Mouse (Mus musculus) heart, embryonic 12.5 days (tissue): ENCODE measurements around the gene Tbc1d9b. TPM values are rescaled to one million over a fixed set of nuclear protein-coding genes. Genes with fewer than 3 reads are reported as not detected.

Source experiments
- ATAC-seq: fragments of 200-750 bp; cut with Nextera tagmentation; 2 replicates; pipeline ENCODE4 v1.8.0; 2017; ENCODE audit warnings: moderate TSS enrichment, moderate library complexity; ENCODE audit not compliant: insufficient number of reproducible peaks, low FRiP score
- H3K27ac ChIP-seq: fragments of 300-500 bp; sonication (generic); 2 replicates; pipeline ENCODE4 v1.5.1; 2016; ENCODE audit warnings: mild to moderate bottlenecking, moderate library complexity; ENCODE audit not compliant: poor library complexity, severe bottlenecking
- H3K27me3 ChIP-seq: fragments of 300-500 bp; sonication (generic); replicated peaks from 2 replicates; pipeline ENCODE4 v1.6.1; 2016; ENCODE audit warnings: mild to moderate bottlenecking, moderate library complexity
- H3K36me3 ChIP-seq: fragments of 300-500 bp; sonication (generic); 2 replicates; pipeline ENCODE4 v1.6.1; 2016; ENCODE audit warnings: mild to moderate bottlenecking, moderate library complexity
- H3K4me1 ChIP-seq: fragments of 300-500 bp; sonication (generic); replicated peaks from 2 replicates; pipeline ENCODE4 v1.6.1; 2016; ENCODE audit warnings: mild to moderate bottlenecking
- H3K4me2 ChIP-seq: fragments of 300-500 bp; sonication (generic); 2 replicates; pipeline ENCODE4 v1.6.1; 2016; ENCODE audit warnings: mild to moderate bottlenecking, moderate library complexity
- H3K4me3 ChIP-seq: fragments of 300-500 bp; sonication (generic); 2 replicates; pipeline ENCODE4 v1.5.1; 2016; ENCODE audit warnings: mild to moderate bottlenecking
- H3K9ac ChIP-seq: fragments of 300-500 bp; sonication (generic); 2 replicates; pipeline ENCODE4 v1.6.1; 2016; ENCODE audit warnings: mild to moderate bottlenecking, moderate library complexity
- H3K9me3 ChIP-seq: fragments of 300-500 bp; sonication (generic); replicated peaks from 2 replicates; pipeline ENCODE4 v1.6.1; 2016; ENCODE audit warnings: mild to moderate bottlenecking, moderate library complexity
- WGBS: fragments of 180-500 bp; shearing (Covaris S2); methylation state at CpG from one replicate; pipeline ENCODE4 v1.1.7; 2016; 5-methylcytosine and 5-hydroxymethylcytosine counted together
- polyA plus RNA-seq: library from polyadenylated mRNA; unstranded; fragments of >200 nt; fragmentation: Nextera tagmentation; extraction: Ambion mirVana; gene quantifications from 2 replicates; pipeline ENCODE4 v1.2.1, GENCODE M21; 2016

The Tbc1d9b gene
- polyA plus RNA-seq, 1 experiment from 2014 or later: 35.5 TPM

GRCm38 (mm10) chr11:50138206-50138822 lies 7.1 kb downstream of the Tbc1d9b start:
- Histone ChIP-seq H3K4me2 (no peak overlapping the region), H3K9me3 (no peaks in the 10 kb centered on the region), H3K9ac (no peak overlapping the region), H3K4me1 (peaks cover 6% of the 10 kb centered on the region; the same call in 1 of the 2 replicates), H3K27me3 (no peaks in the 10 kb centered on the region), H3K27ac (no peak overlapping the region), H3K4me3 (no peak overlapping the region), H3K36me3 (peaks cover 78% of the 10 kb centered on the region)
- ATAC-seq: no peak
- WGBS: 49% methylated on average over 10 of the region's 10 CpGs

GRCm38 (mm10) chr11:50139571-50139970 lies 8.4 kb downstream of the Tbc1d9b start:
- no peak overlapping the region for H3K27ac ChIP-seq
- peaks cover 86% of the 10 kb centered on the region for H3K36me3 ChIP-seq
- peaks cover under 1% of the 10 kb centered on the region; the same call in 1 of the 2 replicates for H3K4me1 ChIP-seq
- no peak for ATAC-seq
- no peak overlapping the region for H3K4me3 ChIP-seq
- 86% methylated on average over 7 of the region's 7 CpGs for WGBS
- no peaks in the 10 kb centered on the region for H3K27me3 ChIP-seq
- no peak overlapping the region for H3K9ac ChIP-seq
- no peak overlapping the region for H3K4me2 ChIP-seq
- no peaks in the 10 kb centered on the region for H3K9me3 ChIP-seq

- no peak overlapping the region for H3K27ac ChIP-seq
- ATAC-seq: no peak
- 84% methylated on average over 3 of the region's 3 CpGs for WGBS
- no peak overlapping the region for H3K4me3 ChIP-seq
- no peak overlapping the region for H3K9ac ChIP-seq
- no peaks in the 10 kb centered on the region for H3K9me3 ChIP-seq
- peaks cover 86% of the 10 kb centered on the region for H3K36me3 ChIP-seq
- no peak overlapping the region for H3K4me2 ChIP-seq
- H3K27me3 ChIP-seq: no peaks in the 10 kb centered on the region
- peaks cover 13% of the 10 kb centered on the region for H3K4me1 ChIP-seq
Observed at GRCm38 (mm10) chr11:50145529-50145928, 14.3 kb downstream of the Tbc1d9b start.

- no peak overlapping the region for H3K9ac ChIP-seq
- H3K27me3 ChIP-seq: no peaks in the 10 kb centered on the region
- H3K9me3 ChIP-seq: no peaks in the 10 kb centered on the region
- no peak overlapping the region for H3K4me3 ChIP-seq
- no peak for ATAC-seq
- H3K4me1 ChIP-seq: peaks cover 13% of the 10 kb centered on the region
- 94% methylated on average over 13 of the region's 13 CpGs for WGBS
- no peak overlapping the region for H3K4me2 ChIP-seq
- peaks cover 86% of the 10 kb centered on the region for H3K36me3 ChIP-seq
- no peak overlapping the region for H3K27ac ChIP-seq
Observed at GRCm38 (mm10) chr11:50146121-50146520, 14.9 kb downstream of the Tbc1d9b start.

- peaks cover 13% of the 10 kb centered on the region for H3K4me1 ChIP-seq
- no peaks in the 10 kb centered on the region for H3K27me3 ChIP-seq
- H3K9ac ChIP-seq: no peak overlapping the region
- peak; percentile 52; the same call in 1 of the 2 replicates for ATAC-seq
- no peak overlapping the region for H3K4me3 ChIP-seq
- no peak overlapping the region for H3K4me2 ChIP-seq
- H3K36me3 ChIP-seq: peaks cover 86% of the 10 kb centered on the region
- H3K27ac ChIP-seq: peak overlapping the region; percentile 35
- H3K9me3 ChIP-seq: no peaks in the 10 kb centered on the region
- WGBS: 46% methylated on average over 9 of the region's 9 CpGs
Observed at GRCm38 (mm10) chr11:50147267-50147957, 16.2 kb downstream of the Tbc1d9b start.

GRCm38 (mm10) chr11:50147958-50148476 lies 16.8 kb downstream of the Tbc1d9b start:
- Histone ChIP-seq H3K4me2 (no peak overlapping the region), H3K27me3 (no peaks in the 10 kb centered on the region), H3K4me1 (peaks cover 13% of the 10 kb centered on the region), H3K4me3 (no peak overlapping the region), H3K9me3 (no peaks in the 10 kb centered on the region), H3K36me3 (peaks cover 86% of the 10 kb centered on the region), H3K27ac (peak overlapping the region; percentile 35; the same call in 1 of the 2 replicates), H3K9ac (no peak overlapping the region)
- ATAC-seq: no peak
- 90% methylated on average over 11 of the region's 11 CpGs for WGBS

- no peak for ATAC-seq
- H3K4me1 ChIP-seq: peaks cover 13% of the 10 kb centered on the region
- no peak overlapping the region for H3K9ac ChIP-seq
- H3K4me2 ChIP-seq: no peak overlapping the region
- no peaks in the 10 kb centered on the region for H3K9me3 ChIP-seq
- H3K4me3 ChIP-seq: no peak overlapping the region
- no peak overlapping the region for H3K27ac ChIP-seq
- WGBS: 85% methylated on average over 7 of the region's 7 CpGs
- peaks cover 85% of the 10 kb centered on the region for H3K36me3 ChIP-seq
- H3K27me3 ChIP-seq: no peaks in the 10 kb centered on the region
Observed at GRCm38 (mm10) chr11:50149200-50149599, 18.0 kb downstream of the Tbc1d9b start.

- Histone ChIP-seq H3K27me3 (no peaks in the 10 kb centered on the region), H3K4me2 (no peak overlapping the region), H3K9ac (no peak overlapping the region), H3K9me3 (no peaks in the 10 kb centered on the region), H3K27ac (no peak overlapping the region), H3K4me1 (peaks cover 13% of the 10 kb centered on the region), H3K36me3 (peaks cover 89% of the 10 kb centered on the region), H3K4me3 (no peak overlapping the region)
- 77% methylated on average over 9 of the region's 9 CpGs for WGBS
- ATAC-seq: no peak
Observed at GRCm38 (mm10) chr11:50149603-50150150, 18.5 kb downstream of the Tbc1d9b start.

- no peaks in the 10 kb centered on the region for H3K9me3 ChIP-seq
- no peak for ATAC-seq
- peaks cover 87% of the 10 kb centered on the region for H3K36me3 ChIP-seq
- H3K27ac ChIP-seq: no peak overlapping the region
- no peaks in the 10 kb centered on the region for H3K27me3 ChIP-seq
- H3K9ac ChIP-seq: no peak overlapping the region
- no peak overlapping the region for H3K4me2 ChIP-seq
- H3K4me1 ChIP-seq: peaks cover 13% of the 10 kb centered on the region
- no peak overlapping the region for H3K4me3 ChIP-seq
- WGBS: 79% methylated on average over 3 of the region's 3 CpGs
Observed at GRCm38 (mm10) chr11:50151374-50151773, 20.2 kb downstream of the Tbc1d9b start.

- no peaks in the 10 kb centered on the region for H3K27me3 ChIP-seq
- 75% methylated on average over 9 of the region's 9 CpGs for WGBS
- H3K9me3 ChIP-seq: no peaks in the 10 kb centered on the region
- H3K36me3 ChIP-seq: peaks cover 96% of the 10 kb centered on the region
- H3K9ac ChIP-seq: no peak overlapping the region
- H3K4me3 ChIP-seq: no peak overlapping the region
- ATAC-seq: no peak
- H3K27ac ChIP-seq: no peak overlapping the region
- no peak overlapping the region for H3K4me2 ChIP-seq
- H3K4me1 ChIP-seq: no peaks in the 10 kb centered on the region
Observed at GRCm38 (mm10) chr11:50154166-50154565, 23.0 kb downstream of the Tbc1d9b start.

- H3K4me2 ChIP-seq: no peak overlapping the region
- ATAC-seq: no peak
- H3K36me3 ChIP-seq: peaks cover 96% of the 10 kb centered on the region
- no peaks in the 10 kb centered on the region for H3K4me1 ChIP-seq
- H3K4me3 ChIP-seq: no peak overlapping the region
- no peaks in the 10 kb centered on the region for H3K27me3 ChIP-seq
- H3K27ac ChIP-seq: no peak overlapping the region
- no peak overlapping the region for H3K9ac ChIP-seq
- 81% methylated on average over 12 of the region's 12 CpGs for WGBS
- H3K9me3 ChIP-seq: no peaks in the 10 kb centered on the region
Observed at GRCm38 (mm10) chr11:50154777-50155520, 23.8 kb downstream of the Tbc1d9b start.
